Mouse (Mus musculus): ENCODE measurements around the gene S1pr4.

Gene S1pr4

DNA sequence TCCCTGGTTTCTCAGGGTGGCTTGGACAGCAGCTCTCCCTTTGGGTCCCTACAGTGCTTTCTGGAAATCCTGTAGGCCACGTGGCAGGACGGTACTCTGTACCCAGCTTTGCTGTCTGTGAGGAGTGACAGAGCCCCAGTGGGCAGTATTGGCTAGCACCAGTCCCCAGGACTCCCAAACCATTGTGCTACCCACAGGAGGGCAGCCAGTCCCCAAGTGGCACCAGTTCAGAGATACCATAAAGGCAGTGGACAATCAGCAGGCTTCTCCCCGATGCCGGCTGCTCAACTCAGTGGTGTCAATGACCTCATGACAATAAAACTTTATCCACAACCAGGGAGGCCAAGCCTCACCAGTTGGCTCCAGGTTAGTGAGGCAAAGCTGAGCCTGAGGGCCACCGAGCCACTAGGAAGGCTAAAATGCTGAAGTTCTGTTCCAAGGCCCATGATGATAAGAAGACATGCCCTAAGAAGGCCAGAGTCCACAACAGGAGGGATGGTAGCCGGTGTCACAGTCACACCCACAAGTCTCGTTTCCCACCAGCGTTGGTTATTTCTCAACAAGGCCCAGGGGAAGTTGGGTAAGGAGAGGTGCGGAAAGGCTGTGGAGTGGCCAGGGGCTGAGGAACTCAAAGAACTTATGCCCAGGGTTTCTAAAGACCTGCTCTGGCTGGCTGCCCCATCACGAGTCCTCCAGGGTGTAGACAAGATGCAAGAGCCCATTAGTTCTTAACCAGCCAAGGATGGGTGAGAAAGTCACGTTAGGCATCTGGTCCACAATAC is 5.5 kb downstream of the S1pr4 start:
- no peak for DNase-seq (ENCODE audit: extremely low spot score, low read depth, low spot score)

DNA sequence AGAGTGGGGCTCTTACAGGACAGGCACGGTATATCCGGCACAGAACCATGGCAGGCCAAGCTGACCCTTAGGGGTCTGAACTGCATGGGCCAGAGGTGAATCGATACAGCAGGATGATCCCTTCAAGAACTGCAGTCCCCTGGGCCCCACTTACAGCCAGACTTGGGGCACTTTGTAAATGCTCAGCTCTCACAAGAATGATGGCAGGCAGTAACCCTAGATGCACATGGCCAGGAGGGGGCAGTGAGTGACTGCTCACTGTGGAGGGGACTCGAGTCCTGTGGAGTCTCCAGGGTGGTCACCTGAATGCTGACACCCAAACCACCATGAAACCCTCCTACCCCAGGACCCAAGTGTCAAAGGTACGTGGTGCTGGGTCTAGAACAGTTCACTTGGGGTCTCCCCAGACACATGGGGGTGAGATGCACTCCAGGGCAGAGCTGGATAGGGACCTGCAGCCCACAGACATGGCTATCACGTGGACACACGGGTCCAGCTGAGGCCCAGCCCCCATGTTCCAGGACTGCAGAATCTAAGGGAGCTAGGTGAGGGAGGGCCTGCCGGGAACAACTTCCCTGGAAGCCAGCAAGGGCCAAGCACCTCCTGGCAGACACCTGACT is 6.2 kb downstream of the S1pr4 start:
- DNase-seq (ENCODE audit: extremely low spot score, low read depth, low spot score): no peak

DNA sequence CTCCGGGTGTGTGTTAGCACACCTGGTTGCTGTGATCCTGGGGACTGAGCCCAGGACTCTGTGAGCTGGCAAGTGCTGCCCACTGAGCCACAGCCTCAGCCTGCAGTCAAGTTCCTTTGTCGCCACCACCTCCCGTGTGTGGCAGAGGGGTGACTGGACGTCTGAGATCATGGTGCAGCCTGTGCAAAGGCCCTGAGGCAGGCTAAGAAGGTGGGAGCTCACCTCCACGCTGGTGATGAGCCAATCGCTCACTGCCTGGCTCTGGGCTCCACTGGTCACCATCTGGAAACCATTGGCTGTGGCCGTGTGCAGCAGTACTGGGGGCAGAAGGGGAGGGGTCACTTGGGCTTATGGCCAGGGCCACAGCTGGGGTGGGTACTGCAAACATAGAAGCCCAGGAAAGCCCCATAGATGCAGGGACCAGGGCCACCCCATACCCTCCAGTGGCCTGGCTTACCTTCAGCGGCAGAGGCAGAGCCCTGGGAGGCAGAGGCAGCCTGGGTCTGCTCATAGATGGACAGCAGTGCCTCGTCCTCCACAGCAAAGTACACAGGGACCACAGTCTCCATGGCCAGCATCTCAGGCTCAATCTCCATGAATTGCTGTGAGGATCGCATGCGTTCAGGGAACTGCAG is 7.2 kb downstream of the S1pr4 start:
- DNase-seq (ENCODE audit: extremely low spot score, low read depth, low spot score): no peak

DNA sequence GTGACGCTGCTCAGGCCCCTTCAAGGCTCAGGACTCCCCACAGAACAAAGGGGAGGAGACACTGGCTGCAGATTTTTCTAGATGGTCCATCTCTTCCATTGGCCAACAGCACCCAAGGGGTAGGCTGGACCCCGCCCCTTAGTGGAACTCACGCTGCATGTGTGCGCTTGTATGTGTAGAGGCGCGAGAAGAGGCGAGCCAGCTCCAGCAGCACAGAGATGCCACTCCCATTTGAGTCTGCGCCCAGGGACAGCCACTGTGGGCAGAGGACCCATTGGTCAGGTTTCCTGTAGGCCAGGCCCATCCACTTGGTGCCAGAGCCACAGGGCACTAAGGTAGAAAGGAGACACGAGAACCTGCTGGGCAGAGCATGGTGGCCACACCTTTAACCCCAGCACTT is 8.9 kb downstream of the S1pr4 start:
- no peak for DNase-seq (ENCODE audit: extremely low spot score, low read depth, low spot score)

DNA sequence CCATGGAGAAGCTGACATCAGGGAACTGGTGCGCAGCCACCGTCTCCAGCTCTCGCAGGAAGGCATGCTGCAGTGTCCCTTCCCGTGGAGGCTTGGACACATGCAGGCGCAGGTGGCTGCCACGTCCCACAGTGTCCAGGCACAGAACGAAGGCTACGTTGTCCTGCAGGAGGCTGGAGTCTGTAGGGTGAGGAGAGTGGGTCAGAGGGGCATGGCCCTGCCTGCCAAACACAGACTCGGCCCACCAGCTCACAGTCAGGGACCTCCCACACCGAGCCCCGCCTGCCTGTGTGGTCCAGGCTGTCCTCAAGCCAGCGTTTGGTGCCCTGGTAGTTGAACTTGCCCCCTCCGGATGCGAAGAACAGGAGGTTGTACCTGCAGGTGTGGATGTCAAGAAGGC is 10.0 kb downstream of the S1pr4 start:
- DNase-seq (ENCODE audit: extremely low spot score, low read depth, low spot score): no peak

DNA sequence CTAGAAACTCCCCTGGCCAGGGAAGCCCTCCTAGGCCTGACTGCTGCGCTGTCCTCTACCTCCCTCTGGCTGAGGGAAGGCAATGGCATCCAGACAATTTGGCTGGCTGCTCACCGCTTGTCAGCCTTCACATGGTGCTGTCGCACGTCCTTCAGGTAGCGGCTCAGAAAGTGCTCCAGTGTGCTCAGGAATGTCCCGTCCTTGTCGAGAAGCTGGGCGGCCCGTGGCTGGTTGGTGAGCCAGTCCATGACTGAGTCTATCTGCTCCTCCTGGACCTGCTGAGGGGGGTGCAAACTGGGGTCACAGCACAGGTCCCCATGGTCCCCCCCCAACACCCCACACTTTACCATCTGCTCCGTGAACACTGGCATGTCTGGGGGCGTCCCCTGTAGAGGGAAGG is 11.9 kb downstream of the S1pr4 start:
- no peak for DNase-seq (ENCODE audit: extremely low spot score, low read depth, low spot score)

DNA sequence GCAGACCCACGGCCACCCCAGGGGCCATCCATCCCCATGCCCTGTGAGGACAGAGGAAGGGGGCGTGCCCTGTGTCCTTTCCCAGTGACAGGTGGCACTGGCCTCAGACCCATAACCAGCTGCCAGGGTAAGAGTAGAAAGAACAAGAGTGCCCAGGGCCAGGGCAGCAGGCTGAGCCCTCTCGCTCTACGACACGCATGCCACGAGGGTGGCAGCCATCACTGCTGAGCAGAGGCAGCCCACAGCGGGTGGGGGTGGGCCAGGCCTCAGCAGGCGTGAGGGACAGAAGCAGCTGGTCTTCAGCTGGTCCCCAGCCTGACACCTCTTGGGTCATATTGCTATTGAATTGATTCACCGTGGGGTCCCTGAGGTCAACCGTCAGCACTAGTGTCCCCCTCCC is 13.4 kb downstream of the S1pr4 start:
- DNase-seq (ENCODE audit: extremely low spot score, low read depth, low spot score): no peak

DNA sequence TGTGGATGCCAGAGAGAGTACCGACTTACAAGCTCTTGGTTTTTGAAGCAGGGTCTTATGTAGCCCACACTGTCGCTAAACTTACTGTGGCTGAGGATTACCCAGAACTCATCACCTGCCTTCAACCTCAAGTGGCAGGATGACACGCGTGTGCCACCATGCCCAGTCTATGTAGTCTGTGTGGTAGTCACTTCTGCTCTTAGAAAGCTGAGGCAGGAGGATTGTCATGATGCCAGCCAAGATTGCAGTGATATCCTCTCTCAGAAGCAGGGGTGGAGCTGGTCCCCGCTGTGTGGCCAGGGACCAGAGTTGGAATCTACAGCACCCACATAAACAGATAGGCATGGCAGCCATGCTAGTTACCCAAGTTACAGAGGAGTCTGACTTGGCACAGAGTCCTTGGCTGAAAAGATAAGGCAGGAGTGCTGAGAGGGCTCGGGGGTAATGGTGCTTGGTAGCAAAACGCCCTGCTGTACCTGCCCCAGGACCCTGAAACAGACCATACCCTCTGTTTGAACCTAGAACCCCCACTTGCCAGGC is 14.4 kb downstream of the S1pr4 start:
- DNase-seq (ENCODE audit: extremely low spot score, low read depth, low spot score): no peak

DNA sequence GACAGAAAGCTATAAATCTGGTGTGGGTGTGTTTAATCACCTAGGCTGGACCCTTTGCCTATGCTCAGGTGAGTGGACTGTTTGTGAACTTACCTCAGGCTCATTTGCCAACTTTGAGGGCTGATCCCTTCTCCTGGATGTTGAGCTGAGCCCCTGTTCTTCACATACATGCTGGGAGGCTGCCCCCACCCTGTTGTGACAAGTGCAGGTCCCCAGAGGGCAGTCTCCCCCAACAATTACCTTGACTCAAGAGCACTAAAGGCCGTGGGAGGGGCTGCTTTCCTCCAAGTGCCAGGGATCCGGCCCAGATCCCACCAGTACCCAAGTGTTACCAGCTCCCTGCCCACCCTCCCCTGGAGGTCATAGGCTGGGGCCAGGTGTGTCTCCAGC is 14.9 kb downstream of the S1pr4 start:
- no peak for DNase-seq (ENCODE audit: extremely low spot score, low read depth, low spot score)

DNA sequence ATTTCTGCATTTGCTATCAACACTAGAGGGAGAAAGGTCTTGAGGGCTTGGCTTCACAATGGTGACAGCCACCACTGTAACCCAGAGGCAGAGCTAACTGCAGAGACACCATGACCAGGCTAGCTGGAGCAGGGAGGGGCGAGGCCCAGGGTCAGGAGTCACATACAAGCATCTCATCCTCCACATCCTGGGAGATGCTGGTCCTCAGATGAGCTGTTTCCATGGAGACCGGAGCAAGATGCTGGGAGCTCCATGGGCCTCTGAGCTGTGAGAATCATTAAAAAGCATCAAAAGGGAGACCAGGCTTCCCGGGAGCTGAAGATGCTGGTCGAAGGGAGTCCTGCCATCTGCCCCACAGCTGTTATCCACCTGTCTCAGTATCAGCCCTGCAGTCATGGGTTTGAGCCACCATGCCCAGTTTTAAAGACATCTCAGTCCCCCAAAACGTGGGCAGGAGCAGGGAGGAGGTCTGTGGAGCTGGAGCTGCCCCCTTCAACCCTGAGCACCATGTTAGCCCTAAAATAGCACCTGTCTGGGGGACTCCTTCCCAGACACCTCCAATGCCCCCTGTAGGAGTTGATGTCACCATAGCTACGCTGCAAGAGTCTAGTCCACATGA is 15.4 kb downstream of the S1pr4 start:
- no peak for DNase-seq (ENCODE audit: extremely low spot score, low read depth, low spot score)

DNA sequence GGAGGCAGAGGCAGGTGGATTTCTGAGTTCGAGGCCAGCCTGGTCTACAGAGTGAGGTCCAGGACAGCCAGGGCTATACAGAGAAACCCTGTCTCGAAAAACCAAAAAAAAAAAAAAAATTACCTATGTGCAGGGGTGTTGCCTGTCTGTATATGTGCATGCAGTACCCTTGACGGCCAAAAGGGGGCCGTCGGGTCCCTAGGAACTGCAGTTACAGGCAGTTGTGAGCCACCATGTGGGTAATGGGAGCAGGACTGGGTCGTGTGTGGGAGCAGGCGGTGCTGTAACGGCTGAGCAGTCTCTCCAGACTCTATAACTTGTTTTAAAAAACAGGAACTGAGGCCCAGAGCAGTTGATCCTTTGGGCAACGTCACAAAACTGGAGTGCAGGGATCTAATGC is 15.9 kb downstream of the S1pr4 start:
- DNase-seq (ENCODE audit: extremely low spot score, low read depth, low spot score): no peak

DNA sequence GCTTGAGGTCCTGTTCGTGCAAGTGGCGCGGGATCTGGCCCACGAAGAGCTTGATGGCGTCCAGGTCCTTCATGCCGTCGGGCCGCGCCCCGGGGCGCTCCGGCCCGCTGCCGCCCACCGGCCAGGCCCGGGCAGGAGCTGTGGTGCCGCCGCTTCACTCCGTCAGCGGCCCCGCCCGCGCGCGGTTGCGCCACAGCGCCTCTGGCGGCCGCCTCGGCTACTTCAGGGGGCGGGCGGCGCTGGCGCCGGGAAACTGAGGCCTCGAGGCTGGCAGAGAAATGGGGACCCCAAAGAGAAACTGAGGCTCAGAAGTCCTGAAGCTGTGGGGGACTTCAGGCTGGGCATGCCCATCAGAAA is 17.4 kb downstream of the S1pr4 start, which contains the start of gene Celf5:
TSS of gene Celf5 (minus strand) at position 177 of the 357 bp plus-strand sequence.
- DNase-seq (ENCODE audit: extremely low spot score, low read depth, low spot score): no peak

DNA sequence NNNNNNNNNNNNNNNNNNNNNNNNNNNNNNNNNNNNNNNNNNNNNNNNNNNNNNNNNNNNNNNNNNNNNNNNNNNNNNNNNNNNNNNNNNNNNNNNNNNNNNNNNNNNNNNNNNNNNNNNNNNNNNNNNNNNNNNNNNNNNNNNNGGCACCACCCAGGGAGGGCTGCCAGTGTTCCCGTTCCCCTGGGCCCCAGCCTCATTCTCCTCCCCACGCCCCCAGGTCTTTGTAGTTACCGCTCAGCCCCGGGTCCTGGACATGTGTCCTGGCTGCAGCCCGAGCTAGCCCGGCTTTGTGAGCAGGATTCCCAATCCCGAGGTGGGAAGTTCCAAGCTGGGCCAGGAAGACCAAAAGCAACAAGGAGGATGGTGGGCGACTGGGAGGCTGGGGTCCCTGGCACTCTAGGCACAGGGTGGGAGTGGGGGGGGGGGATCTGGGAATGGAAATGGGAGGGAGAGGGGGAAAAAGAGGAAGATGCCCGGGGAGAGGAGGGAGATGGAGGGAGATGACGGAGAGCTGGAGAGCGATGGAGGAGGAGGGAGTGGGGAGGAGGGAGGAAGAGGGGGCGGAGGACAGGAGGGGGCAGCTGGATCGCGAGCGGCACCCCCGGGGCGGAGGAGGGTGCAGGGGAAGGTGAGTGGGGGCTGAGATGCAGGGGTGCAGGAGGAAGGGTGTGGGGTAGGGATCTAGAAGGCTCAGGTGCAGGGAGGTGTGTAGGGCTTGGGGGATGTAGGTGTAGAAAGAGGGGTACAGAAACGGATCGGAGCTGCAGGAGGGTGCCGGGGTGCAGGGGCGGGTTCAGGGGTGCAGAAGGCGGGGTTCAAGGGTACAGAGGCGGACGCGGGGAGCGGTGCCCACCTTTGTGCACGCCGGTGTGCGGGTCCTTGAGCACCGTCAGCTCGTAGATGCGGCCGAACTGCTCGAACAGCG is 18.1 kb downstream of the S1pr4 start:
- DNase-seq (ENCODE audit: extremely low spot score, low read depth, low spot score): no peak

DNA sequence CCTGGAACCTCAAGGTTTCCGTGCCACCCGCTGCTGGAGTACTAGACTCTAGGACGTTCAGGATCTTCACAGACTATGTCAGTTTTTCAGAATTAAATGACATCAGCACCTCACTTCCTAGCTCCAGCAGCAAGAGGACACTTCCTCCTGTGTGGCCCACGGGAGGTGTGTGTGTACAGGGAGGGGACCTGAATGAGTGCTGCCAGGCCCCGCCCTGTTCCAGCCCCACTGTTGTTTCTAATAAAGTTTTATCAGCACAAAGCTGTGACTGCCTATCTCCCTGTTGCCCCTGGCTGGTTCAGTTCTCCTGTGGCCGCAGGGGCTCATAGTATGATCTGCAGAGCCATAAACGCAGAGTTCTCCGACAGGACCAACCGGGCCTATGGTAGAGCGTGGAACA is 25.5 kb downstream of the S1pr4 start:
- no peak for DNase-seq (ENCODE audit: extremely low spot score, low read depth, low spot score)

DNA sequence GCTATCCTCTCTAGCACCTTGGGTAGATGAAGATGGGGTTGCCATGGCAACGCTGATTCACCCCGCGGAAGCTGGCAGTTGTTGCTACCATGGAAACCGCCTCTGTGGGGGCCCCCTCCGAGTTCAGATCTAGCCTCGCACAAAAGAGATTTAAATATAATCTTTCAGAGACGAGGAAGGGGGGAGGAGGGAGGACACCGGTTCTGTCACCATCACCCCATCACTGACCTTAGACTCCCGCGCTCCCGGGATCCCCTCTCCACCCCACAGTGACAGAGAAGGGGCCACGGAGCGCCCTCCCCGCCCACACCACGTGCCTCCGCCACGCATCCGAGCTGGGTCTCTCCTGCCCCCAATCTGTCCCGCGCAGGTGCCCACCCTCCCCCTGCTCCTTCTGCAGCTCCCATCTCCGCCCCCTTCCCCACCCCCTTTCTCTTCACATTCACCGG is 26.9 kb downstream of the S1pr4 start:
- DNase-seq (ENCODE audit: extremely low spot score, low read depth, low spot score): no peak

DNA sequence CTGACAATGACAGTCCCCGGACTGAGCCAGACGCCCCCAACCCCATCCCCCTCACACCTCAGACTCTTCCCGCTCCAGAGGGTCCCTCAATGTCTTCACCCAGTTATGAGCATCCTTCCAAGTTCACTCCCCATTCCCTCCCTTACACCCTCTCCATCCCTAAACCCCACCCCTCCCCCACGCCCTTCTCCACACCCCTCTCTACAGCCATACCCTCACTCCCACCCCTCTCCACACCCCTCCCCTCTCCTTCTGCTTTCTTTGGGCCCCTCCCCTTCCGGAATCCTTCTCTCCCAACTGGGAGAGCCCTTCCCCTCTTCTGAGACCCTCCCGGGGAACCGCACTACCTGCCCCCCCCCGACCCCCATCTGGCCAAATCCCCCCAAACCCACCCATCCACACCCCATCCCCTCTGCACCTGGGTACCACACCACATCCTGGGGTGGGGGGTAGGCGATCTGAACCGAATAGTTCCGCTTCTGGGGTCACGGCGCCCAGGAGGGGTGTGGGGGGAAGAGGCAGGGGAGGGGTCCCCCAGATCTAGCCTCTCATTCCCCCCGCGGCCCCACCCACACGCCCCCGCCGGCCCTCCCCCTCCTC is 27.4 kb downstream of the S1pr4 start:
- no peak for DNase-seq (ENCODE audit: extremely low spot score, low read depth, low spot score)

DNA sequence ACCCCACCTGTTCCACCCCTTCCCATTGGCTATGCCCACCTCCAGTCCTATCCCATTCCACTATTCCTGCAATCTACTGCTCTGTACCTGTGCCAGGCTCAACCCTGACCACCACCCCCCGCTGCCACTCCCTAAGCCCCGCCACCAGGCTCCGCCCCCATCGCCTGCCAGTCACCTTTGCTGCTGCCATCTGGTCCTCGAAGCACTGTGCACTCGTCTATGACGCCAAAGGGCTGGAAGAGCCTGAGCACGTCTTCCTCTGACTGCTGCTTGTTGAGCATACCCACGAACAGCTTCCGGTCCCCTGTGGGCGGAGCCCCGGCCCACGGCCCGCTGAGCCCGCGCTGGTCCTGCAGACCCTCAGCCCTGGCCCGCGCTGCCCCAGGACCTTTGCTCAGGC is 29.5 kb downstream of the S1pr4 start:
- DNase-seq (ENCODE audit: extremely low spot score, low read depth, low spot score): no peak

DNA sequence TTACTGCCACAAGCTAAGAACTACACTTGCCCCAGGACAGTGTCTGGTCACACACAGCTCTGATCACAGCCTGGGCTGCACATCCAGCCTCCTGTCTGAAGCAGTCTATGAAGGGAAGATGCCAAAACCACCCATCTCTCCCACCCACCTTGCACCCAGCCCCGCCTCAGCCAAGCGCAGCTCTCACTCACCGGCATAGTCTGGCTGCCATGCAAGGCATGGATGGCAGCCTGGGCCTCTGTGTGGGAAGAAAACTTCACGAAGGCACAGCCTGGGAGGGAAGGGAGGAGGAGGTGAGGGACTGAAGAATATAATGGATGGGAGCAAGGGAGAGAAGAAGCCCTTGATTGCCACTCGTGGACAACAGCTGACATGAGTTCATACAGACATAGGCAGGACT is 30.7 kb downstream of the S1pr4 start:
- DNase-seq (ENCODE audit: extremely low spot score, low read depth, low spot score): no peak

DNA sequence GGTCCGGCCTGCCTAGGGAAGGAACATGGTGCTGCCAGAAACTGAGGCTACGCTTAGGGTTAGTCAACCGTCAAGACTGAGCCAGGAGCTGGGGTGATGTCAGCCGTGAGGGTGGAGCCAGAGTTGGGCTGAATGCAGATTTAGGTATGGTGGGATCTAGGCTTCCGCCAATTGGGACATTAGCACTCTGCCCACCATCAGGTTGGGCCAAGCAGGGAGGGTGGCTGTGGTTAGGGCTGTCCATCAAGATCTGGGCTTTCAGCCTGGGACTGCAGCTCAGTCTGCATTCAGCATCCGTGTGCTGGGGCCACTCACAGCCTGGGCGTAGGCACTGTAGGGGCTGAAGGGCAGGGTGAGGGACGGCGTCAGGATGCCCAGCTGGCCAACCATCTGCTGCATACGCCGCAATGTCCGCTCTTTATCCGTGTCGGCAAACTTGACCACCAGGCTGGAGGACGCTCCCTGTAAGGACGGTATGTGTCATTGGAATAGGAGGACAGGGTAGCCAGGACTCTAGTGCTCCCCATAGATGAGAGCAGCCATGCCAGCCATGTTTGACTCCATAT is 32.2 kb downstream of the S1pr4 start:
- DNase-seq (ENCODE audit: extremely low spot score, low read depth, low spot score): no peak

DNA sequence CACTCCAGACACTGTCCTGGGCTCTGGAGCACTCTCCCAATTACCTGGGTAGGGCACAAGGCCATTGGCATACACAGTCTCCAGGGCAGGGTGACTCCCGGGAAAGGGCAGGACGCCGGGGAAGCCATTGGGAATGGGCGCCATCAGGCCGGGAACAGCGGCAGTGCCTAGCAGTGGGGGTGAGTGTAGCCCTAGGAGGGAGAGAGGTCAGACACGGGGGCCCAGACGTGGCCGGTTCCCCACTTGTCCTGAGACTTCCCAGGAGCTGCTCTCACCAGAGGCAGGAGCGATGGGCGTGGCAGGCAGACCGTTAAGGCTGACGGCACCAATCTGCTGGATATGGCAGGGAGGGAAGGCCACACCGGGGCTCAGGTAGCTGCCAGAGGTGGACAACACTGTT is 33.1 kb downstream of the S1pr4 start:
- DNase-seq (ENCODE audit: extremely low spot score, low read depth, low spot score): no peak
